Mouse (Mus musculus) midbrain, embryonic 16.5 days (tissue): Measurements from ENCODE around the gene Ppp1r15a. TPM values are rescaled to one million over a fixed set of nuclear protein-coding genes. Genes with fewer than 3 reads are reported as not detected.
A peak's percentile ranks its signal among the peaks of the same experiment; 100 is the strongest.
"Not testable (repeated sequence)": the region's sequence is repeated elsewhere in the genome, so short reads cannot be mapped to it uniquely, and the experiment has no call there.

ENCODE experiments used
- ATAC-seq: fragments of 200-750 bp; cut with Nextera tagmentation; 2 replicates; pipeline ENCODE4 v1.8.0; 2017; ENCODE audit warnings: moderate TSS enrichment
- H3K27ac ChIP-seq: fragments of 300-500 bp; sonication (generic); 2 replicates; pipeline ENCODE4 v1.5.1; 2014; ENCODE audit warnings: mild to moderate bottlenecking, low read length, mixed read lengths
- H3K27me3 ChIP-seq: fragments of 300-500 bp; sonication (generic); 2 replicates; pipeline ENCODE4 v1.6.1; 2014; ENCODE audit warnings: low read depth, low read length, mixed read lengths; ENCODE audit not compliant: control insufficient read depth, insufficient read depth
- H3K36me3 ChIP-seq: fragments of 300-500 bp; sonication (generic); 2 replicates; pipeline ENCODE4 v1.6.1; 2014; ENCODE audit warnings: mild to moderate bottlenecking, low read length, moderate library complexity, mixed read lengths; ENCODE audit not compliant: control insufficient read depth, insufficient read depth
- H3K4me1 ChIP-seq: fragments of 300-500 bp; sonication (generic); 2 replicates; pipeline ENCODE4 v1.6.1; 2014; ENCODE audit warnings: mild to moderate bottlenecking, low read length, mixed read lengths; ENCODE audit not compliant: control insufficient read depth, insufficient read depth
- H3K4me2 ChIP-seq: fragments of 300-500 bp; sonication (generic); 2 replicates; pipeline ENCODE4 v1.6.1; 2014; ENCODE audit warnings: mild to moderate bottlenecking, low read length, mixed read lengths
- H3K4me3 ChIP-seq: fragments of 300-500 bp; sonication (generic); 2 replicates; pipeline ENCODE4 v1.5.1; 2014; ENCODE audit warnings: low read depth, mild to moderate bottlenecking, low read length, moderate library complexity, mixed read lengths
- H3K9ac ChIP-seq: fragments of 300-500 bp; sonication (generic); 2 replicates; pipeline ENCODE4 v1.6.1; 2014; ENCODE audit warnings: low read depth, low read length, mixed read lengths
- H3K9me3 ChIP-seq: fragments of 300-500 bp; sonication (generic); replicated peaks from 2 replicates; pipeline ENCODE4 v1.6.1; 2014; ENCODE audit warnings: mild to moderate bottlenecking, low read length, mixed read lengths; ENCODE audit not compliant: control insufficient read depth, poor library complexity, severe bottlenecking
- WGBS: fragments of 180-500 bp; shearing (Covaris S2); extraction: QIAGEN DNeasy Blood & Tissue Kit; methylation state at CpG from one replicate; pipeline ENCODE4 v1.1.7; 2014; 5-methylcytosine and 5-hydroxymethylcytosine counted together
- polyA plus RNA-seq: library from polyadenylated mRNA; unstranded; fragments of >200 nt; fragmentation: Nextera tagmentation; extraction: Ambion mirVana; gene quantifications from 2 replicates; pipeline ENCODE4 v1.2.1, GENCODE M21; 2015

Ppp1r15a gene
- polyA plus RNA-seq, 1 experiment from 2014 or later = 13.9 TPM

DNA sequence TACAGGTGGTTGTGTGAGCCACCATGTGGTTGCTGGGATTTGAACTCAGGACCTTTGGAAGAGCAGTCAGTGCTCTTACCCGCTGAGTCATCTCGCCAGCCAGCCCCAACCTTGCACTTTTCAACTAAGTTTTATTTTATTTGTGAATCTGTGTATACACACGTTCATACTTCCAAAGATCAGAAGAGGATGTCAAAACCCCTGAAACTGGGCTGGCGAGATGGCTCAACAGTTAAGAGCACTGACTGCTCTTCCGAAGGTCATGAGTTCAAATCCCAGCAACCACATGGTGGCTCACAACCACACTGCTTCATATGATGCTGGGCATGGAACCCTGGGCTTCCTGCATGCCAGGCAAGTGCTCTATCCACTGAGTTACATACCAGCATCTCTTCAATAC lies 41.1 kb downstream of the Ppp1r15a start:
- 93% methylated on average over 5 of the region's 5 CpGs for WGBS
- H3K9me3 ChIP-seq, ATAC-seq, H3K4me3 ChIP-seq, H3K36me3 ChIP-seq, H3K4me2 ChIP-seq, H3K9ac ChIP-seq, H3K27ac ChIP-seq, H3K27me3 ChIP-seq: not testable (repeated sequence)
- H3K4me1 ChIP-seq = peaks cover 12% of the 10 kb centered on the region

- no peak overlapping the region for H3K9ac ChIP-seq
- H3K4me2 ChIP-seq = no peak overlapping the region
- H3K4me3 ChIP-seq = no peak overlapping the region
- no peaks in the 10 kb centered on the region for H3K36me3 ChIP-seq
- no peak overlapping the region for H3K27ac ChIP-seq
- no peaks in the 10 kb centered on the region for H3K27me3 ChIP-seq
- no peaks in the 10 kb centered on the region for H3K9me3 ChIP-seq
- ATAC-seq = no peak
- WGBS = 95% methylated on average over 1 of the region's 1 CpGs
- H3K4me1 ChIP-seq = no peaks in the 10 kb centered on the region
Measured at GRCm38 (mm10) chr7:45482166-45482565, 43.9 kb downstream of the Ppp1r15a start.

GRCm38 (mm10) chr7:45481374-45481927 lies 44.6 kb downstream of the Ppp1r15a start, which contains the start of gene Tulp2:
Gene Tulp2 (plus strand): TSS chr7:45481877.
- Histone ChIP-seq H3K9me3 (no peaks in the 10 kb centered on the region), H3K27me3 (no peaks in the 10 kb centered on the region), H3K27ac (no peak within 1 kb of the TSS), H3K36me3 (no peaks in the 10 kb centered on the region), H3K4me1 (no peaks in the 10 kb centered on the region), H3K9ac (no peak within 1 kb of the TSS), H3K4me3 (no peak within 1 kb of the TSS), H3K4me2 (no peak within 1 kb of the TSS)
- WGBS = 48% methylated on average over 15 of the region's 15 CpGs
- peak; percentile 83 for ATAC-seq

DNA sequence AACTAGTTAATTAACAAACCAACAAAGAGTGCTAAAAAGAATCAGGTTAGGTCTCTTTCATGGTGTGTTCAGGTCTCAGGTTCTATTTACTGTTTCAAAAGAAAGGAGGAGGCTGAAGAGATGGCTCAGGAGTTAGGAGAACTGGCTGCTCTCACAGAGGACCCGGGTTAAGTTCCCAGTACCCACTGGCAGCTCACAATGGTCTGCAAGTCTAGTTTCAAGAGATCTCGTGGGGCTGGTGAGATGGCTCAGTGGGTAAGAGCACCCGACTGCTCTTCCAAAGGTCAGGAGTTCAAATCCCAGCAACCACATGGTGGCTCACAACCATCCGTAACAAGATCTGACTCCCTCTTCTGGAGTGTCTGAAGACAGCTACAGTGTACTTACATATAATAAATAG lies 45.8 kb downstream of the Ppp1r15a start:
- H3K36me3 ChIP-seq, H3K27ac ChIP-seq, H3K4me1 ChIP-seq, H3K9me3 ChIP-seq, H3K9ac ChIP-seq, H3K4me3 ChIP-seq, H3K4me2 ChIP-seq, H3K27me3 ChIP-seq, ATAC-seq: not testable (repeated sequence)
- WGBS = 75% methylated on average over 3 of the region's 4 CpGs

DNA sequence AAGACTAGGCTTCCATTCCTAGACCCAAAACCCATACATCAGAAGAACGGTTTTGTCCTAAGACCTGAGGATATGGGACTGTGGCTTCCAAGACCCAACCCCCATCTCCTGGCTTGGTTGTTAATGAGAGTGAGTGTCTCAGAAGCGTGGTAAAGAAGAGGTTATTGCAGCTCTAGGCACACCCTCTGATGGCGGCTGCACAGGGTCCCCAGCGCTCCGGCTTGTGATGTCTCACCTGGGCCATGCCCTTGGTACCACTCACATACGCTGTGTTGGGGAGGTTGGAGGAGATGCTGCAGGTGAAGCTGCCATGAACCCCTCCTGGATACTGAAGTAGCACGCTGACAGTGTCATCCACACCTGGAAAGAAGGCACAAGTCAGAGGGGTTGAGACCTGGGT lies 47.3 kb downstream of the Ppp1r15a start:
- Histone ChIP-seq H3K36me3 (no peaks in the 10 kb centered on the region), H3K4me3 (no peak overlapping the region), H3K27me3 (no peaks in the 10 kb centered on the region), H3K4me1 (no peaks in the 10 kb centered on the region), H3K4me2 (no peak overlapping the region), H3K9me3 (no peaks in the 10 kb centered on the region), H3K9ac (no peak overlapping the region), H3K27ac (no peak overlapping the region)
- 93% methylated on average over 7 of the region's 7 CpGs for WGBS
- no peak for ATAC-seq

- Histone ChIP-seq H3K4me2 (no peak overlapping the region), H3K4me1 (no peaks in the 10 kb centered on the region), H3K9me3 (no peaks in the 10 kb centered on the region), H3K4me3 (no peak overlapping the region), H3K9ac (no peak overlapping the region), H3K27ac (no peak overlapping the region), H3K36me3 (no peaks in the 10 kb centered on the region), H3K27me3 (no peaks in the 10 kb centered on the region)
- 8% methylated on average over 3 of the region's 3 CpGs for WGBS
- ATAC-seq = no peak
Measured at GRCm38 (mm10) chr7:45477003-45477402, 49.1 kb downstream of the Ppp1r15a start.

DNA sequence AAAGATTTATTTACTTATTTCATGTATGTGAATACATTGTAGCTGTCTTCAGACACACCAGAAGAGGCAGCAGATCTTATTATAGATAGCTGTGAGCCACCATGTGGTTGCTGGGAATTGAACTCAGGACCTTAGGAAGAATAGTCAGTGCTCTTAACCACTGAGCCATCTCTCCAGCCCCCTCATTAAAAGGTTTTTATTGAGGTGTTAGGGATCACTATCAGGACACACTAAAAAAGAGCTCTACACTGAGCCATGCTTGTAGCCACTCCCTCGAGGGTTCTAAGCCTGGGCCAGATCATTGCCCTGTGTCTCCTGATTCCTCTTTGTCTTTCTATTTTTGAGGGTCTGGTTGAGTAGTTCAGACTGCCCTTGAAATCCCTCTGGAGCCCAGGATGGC lies 49.6 kb downstream of the Ppp1r15a start:
- no peaks in the 10 kb centered on the region for H3K27me3 ChIP-seq
- H3K4me1 ChIP-seq = no peaks in the 10 kb centered on the region
- H3K36me3 ChIP-seq = no peaks in the 10 kb centered on the region
- no peak for ATAC-seq
- no peak overlapping the region for H3K4me3 ChIP-seq
- no peak overlapping the region for H3K4me2 ChIP-seq
- no peak overlapping the region for H3K27ac ChIP-seq
- WGBS = 55% methylated on average over 1 of the region's 1 CpGs
- no peak overlapping the region for H3K9ac ChIP-seq
- no peaks in the 10 kb centered on the region for H3K9me3 ChIP-seq

DNA sequence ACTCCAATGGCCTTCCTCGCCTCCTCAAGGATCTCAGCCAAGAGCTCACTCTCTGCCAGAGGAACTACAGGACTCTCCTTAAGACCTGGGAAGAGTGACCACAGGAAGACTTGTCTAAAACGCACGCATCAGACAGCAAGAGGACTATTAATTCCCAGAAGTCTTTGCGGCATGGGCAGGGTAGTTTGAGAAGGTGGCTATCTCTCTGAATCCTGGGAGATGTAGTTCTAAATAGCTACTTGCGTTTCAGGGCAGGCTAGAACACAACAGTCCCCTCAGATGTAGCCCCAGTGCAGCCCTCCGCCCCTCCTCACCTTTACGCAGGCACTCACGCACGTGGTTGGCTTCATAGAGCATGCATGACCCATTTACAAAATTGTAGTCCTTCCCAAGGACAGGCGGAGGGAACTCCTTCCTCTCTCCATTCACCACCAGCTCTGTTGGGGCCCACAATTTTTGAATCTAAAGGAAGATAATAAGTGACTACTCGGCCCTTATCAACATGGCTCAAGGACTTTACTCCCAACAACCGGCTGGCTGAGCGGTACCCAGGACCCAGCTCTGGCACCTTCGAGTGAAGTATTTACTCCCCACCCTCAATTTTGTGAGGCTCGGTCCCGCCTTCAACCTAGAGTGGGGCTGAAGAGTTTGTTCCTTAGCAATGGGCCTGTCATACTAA lies 50.6 kb downstream of the Ppp1r15a start:
- WGBS = 77% methylated on average over 16 of the region's 16 CpGs
- Histone ChIP-seq H3K9ac (no peak overlapping the region), H3K36me3 (no peaks in the 10 kb centered on the region), H3K27ac (no peak overlapping the region), H3K9me3 (no peaks in the 10 kb centered on the region), H3K4me3 (no peak overlapping the region), H3K4me1 (no peaks in the 10 kb centered on the region), H3K4me2 (peak overlapping the region; percentile 33), H3K27me3 (no peaks in the 10 kb centered on the region)
- 0 out of 2 replicates have a peak, but pooled peaks have one; percentile 18 for ATAC-seq
